Mouse (Mus musculus): ENCODE results near the gene Rnps1. TPM values are rescaled to one million over a fixed set of nuclear protein-coding genes. Genes with fewer than 3 reads are reported as not detected.

Rnps1 gene
- polyA plus RNA-seq, 1 experiment from 2014 or later = 191 TPM

DNA sequence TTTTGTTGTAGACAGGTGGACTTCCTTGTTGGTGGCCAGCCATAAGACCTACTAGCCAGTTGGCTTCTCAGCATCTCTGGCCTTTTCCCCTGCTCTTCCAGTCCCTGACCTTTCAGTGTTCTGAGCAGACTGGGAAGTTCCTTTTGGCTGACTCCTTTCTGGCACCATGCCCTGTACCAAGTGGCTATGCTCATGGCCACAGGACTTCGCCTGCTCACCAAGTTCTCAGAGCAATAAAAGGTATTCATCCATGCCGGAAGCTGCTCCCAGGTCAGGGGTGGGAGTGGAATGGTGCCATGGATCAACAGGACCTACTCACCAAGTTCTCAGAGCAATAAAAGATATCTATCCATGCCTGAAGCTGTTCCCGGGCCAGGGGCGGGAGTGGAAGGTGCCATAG is 58.1 kb downstream of the Rnps1 start:
- peak; percentile 89 for DNase-seq (ENCODE audit: low spot score)
- no peak overlapping the region for H3K4me3 ChIP-seq (replicated peaks; ENCODE audit: low read depth, low read length)
- WGBS = 30% methylated on average over 4 of the region's 4 CpGs
- ATAC-seq (replicated peaks; ENCODE audit: low FRiP score, low read depth) = peak; percentile 47
- no peak for TF ChIP-seq CTCF (IDR thresholded peaks at IDR 0.05; ENCODE audit: low read depth)
- H3K27me3 ChIP-seq (ENCODE audit: insufficient read depth, low read length) = no peaks in the 10 kb centered on the region
- no peaks in the 10 kb centered on the region for H3K9me3 ChIP-seq (replicated peaks; ENCODE audit: low read length)
- H3K4me2 ChIP-seq (ENCODE audit: low read length) = peak overlapping the region; percentile 95
- peaks cover 29% of the 10 kb centered on the region for H3K36me3 ChIP-seq (ENCODE audit: insufficient read depth, low read length)
- peak overlapping the region; percentile 68 for H3K27ac ChIP-seq
- peaks cover 24% of the 10 kb centered on the region for H3K4me1 ChIP-seq (replicated peaks; ENCODE audit: insufficient read depth, low read length)
- no peak overlapping the region for H3K9ac ChIP-seq (ENCODE audit: low read depth, low read length)

- Histone ChIP-seq H3K9ac (ENCODE audit: low read depth, low read length) (no peak within 1 kb of the TSS), H3K36me3 (ENCODE audit: insufficient read depth, low read length) (peaks cover 29% of the 10 kb centered on the region)
- WGBS = 55% methylated on average over 6 of the region's 6 CpGs
Measured at GRCm38 (mm10) chr17:24473612-24474275, 59.4 kb downstream of the Rnps1 start, which contains the start of gene Bricd5. Gene Bricd5 (plus strand): TSS chr17:24473884.

GRCm38 (mm10) chr17:24474557-24474956 is 60.2 kb downstream of the Rnps1 start:
- WGBS = 77% methylated on average over 5 of the region's 5 CpGs
- Histone ChIP-seq H3K4me1 (replicated peaks; ENCODE audit: insufficient read depth, low read length) (peaks cover 31% of the 10 kb centered on the region), H3K4me3 (replicated peaks; ENCODE audit: low read depth, low read length) (no peak overlapping the region), H3K27me3 (ENCODE audit: insufficient read depth, low read length) (no peaks in the 10 kb centered on the region), H3K36me3 (ENCODE audit: insufficient read depth, low read length) (peaks cover 29% of the 10 kb centered on the region), H3K9me3 (replicated peaks; ENCODE audit: low read length) (no peaks in the 10 kb centered on the region), H3K9ac (ENCODE audit: low read depth, low read length) (no peak overlapping the region), H3K27ac (no peak overlapping the region), H3K4me2 (ENCODE audit: low read length) (no peak overlapping the region)
- DNase-seq (ENCODE audit: low spot score) = no peak
- no peak for TF ChIP-seq CTCF (IDR thresholded peaks at IDR 0.05; ENCODE audit: low read depth)
- ATAC-seq (replicated peaks; ENCODE audit: low FRiP score, low read depth) = no peak

More at GRCm38 (mm10) chr17:24473612-24474275, 59.4 kb downstream of the Rnps1 start, which contains the start of gene Bricd5:
- Histone ChIP-seq H3K4me2 (ENCODE audit: low read length) (0 out of 2 replicates have a peak within 1 kb of the TSS, but pooled peaks have one; percentile 95), H3K27me3 (ENCODE audit: insufficient read depth, low read length) (no peaks in the 10 kb centered on the region), H3K27ac (peak within 1 kb of the TSS; percentile 68), H3K4me3 (replicated peaks; ENCODE audit: low read depth, low read length) (no peak within 1 kb of the TSS), H3K9me3 (replicated peaks; ENCODE audit: low read length) (no peaks in the 10 kb centered on the region), H3K4me1 (replicated peaks; ENCODE audit: insufficient read depth, low read length) (peaks cover 31% of the 10 kb centered on the region)
- DNase-seq (ENCODE audit: low spot score) = peak; percentile 73
- TF ChIP-seq CTCF (IDR thresholded peaks at IDR 0.05; ENCODE audit: low read depth) = no peak
- no peak for ATAC-seq (replicated peaks; ENCODE audit: low FRiP score, low read depth)

Other genes with a start within 250 kb of the Rnps1 start
- gene Atp6v0c, start 244.9 kb upstream of the Rnps1 start, polyA plus RNA-seq (2015; fragmentation: Nextera tagmentation; extraction: Ambion mirVana) = 974 and 1,011 TPM in 2 replicates
- gene Tbc1d24, start 209.0 kb upstream of the Rnps1 start, polyA plus RNA-seq (2015; fragmentation: Nextera tagmentation; extraction: Ambion mirVana) = 2.3 and 2.5 TPM in 2 replicates
- 2.7 and 4.0 TPM in 2 replicates for gene Ntn3, start 205.0 kb upstream of the Rnps1 start, polyA plus RNA-seq (2015; fragmentation: Nextera tagmentation; extraction: Ambion mirVana)
- gene Tedc2, start 193.7 kb upstream of the Rnps1 start, polyA plus RNA-seq (2015; fragmentation: Nextera tagmentation; extraction: Ambion mirVana) = 6.1 and 6.7 TPM in 2 replicates
- gene Ccnf, start 163.1 kb upstream of the Rnps1 start, polyA plus RNA-seq (2015; fragmentation: Nextera tagmentation; extraction: Ambion mirVana) = 18.3 and 23.2 TPM in 2 replicates
- gene Abca17, start 63.5 kb upstream of the Rnps1 start, polyA plus RNA-seq (2015; fragmentation: Nextera tagmentation; extraction: Ambion mirVana) = not detected in 2 replicates
- 21.8 TPM in 2 replicates for gene Abca3, start 62.6 kb upstream of the Rnps1 start, polyA plus RNA-seq (2015; fragmentation: Nextera tagmentation; extraction: Ambion mirVana)
- 109 and 136 TPM in 2 replicates for gene Eci1, start 12.1 kb downstream of the Rnps1 start, polyA plus RNA-seq (2015; fragmentation: Nextera tagmentation; extraction: Ambion mirVana)
- 3.8 and 4.1 TPM in 2 replicates for gene Dnase1l2, start 28.5 kb downstream of the Rnps1 start, polyA plus RNA-seq (2015; fragmentation: Nextera tagmentation; extraction: Ambion mirVana)
- 9.8 and 12.0 TPM in 2 replicates for gene E4f1, start 55.7 kb downstream of the Rnps1 start, polyA plus RNA-seq (2015; fragmentation: Nextera tagmentation; extraction: Ambion mirVana)
- gene Pgp, start 55.8 kb downstream of the Rnps1 start, polyA plus RNA-seq (2015; fragmentation: Nextera tagmentation; extraction: Ambion mirVana) = 61.7 and 64.0 TPM in 2 replicates
- 1.2 and 1.6 TPM in 2 replicates for gene Bricd5, start 59.3 kb downstream of the Rnps1 start, polyA plus RNA-seq (2015; fragmentation: Nextera tagmentation; extraction: Ambion mirVana)
- gene Mlst8, start 64.5 kb downstream of the Rnps1 start, polyA plus RNA-seq (2015; fragmentation: Nextera tagmentation; extraction: Ambion mirVana) = 24.1 and 24.2 TPM in 2 replicates
- 0.82 and 1.1 TPM in 2 replicates for gene Caskin1, start 74.0 kb downstream of the Rnps1 start, polyA plus RNA-seq (2015; fragmentation: Nextera tagmentation; extraction: Ambion mirVana)
- 59.4 and 67.3 TPM in 2 replicates for gene Traf7, start 113.4 kb downstream of the Rnps1 start, polyA plus RNA-seq (2015; fragmentation: Nextera tagmentation; extraction: Ambion mirVana)
- 3.5 and 3.7 TPM in 2 replicates for gene Rab26, start 119.6 kb downstream of the Rnps1 start, polyA plus RNA-seq (2015; fragmentation: Nextera tagmentation; extraction: Ambion mirVana)
- gene Pkd1, start 135.3 kb downstream of the Rnps1 start, polyA plus RNA-seq (2015; fragmentation: Nextera tagmentation; extraction: Ambion mirVana) = 10.6 and 17.7 TPM in 2 replicates
- gene Tsc2, start 218.1 kb downstream of the Rnps1 start, polyA plus RNA-seq (2015; fragmentation: Nextera tagmentation; extraction: Ambion mirVana) = 36.4 and 42.4 TPM in 2 replicates
- gene Nthl1, start 218.1 kb downstream of the Rnps1 start, polyA plus RNA-seq (2015; fragmentation: Nextera tagmentation; extraction: Ambion mirVana) = 13.4 and 14.9 TPM in 2 replicates
- 141 and 145 TPM in 2 replicates for gene Slc9a3r2, start 235.8 kb downstream of the Rnps1 start, polyA plus RNA-seq (2015; fragmentation: Nextera tagmentation; extraction: Ambion mirVana)
- gene Npw, start 243.9 kb downstream of the Rnps1 start, polyA plus RNA-seq (2015; fragmentation: Nextera tagmentation; extraction: Ambion mirVana) = 0.32 and 0.38 TPM in 2 replicates